Mouse (Mus musculus): ENCODE measurements around the gene Ppox. TPM values are rescaled to one million over a fixed set of nuclear protein-coding genes. Genes with fewer than 3 reads are reported as not detected.
"Not testable (repeated sequence)": the region's sequence is repeated elsewhere in the genome, so short reads cannot be mapped to it uniquely, and the experiment has no call there.

Gene Ppox
- total and polyA plus RNA-seq, 2 experiments from 2014 or later: 23.3 to 30.6 TPM

DNA sequence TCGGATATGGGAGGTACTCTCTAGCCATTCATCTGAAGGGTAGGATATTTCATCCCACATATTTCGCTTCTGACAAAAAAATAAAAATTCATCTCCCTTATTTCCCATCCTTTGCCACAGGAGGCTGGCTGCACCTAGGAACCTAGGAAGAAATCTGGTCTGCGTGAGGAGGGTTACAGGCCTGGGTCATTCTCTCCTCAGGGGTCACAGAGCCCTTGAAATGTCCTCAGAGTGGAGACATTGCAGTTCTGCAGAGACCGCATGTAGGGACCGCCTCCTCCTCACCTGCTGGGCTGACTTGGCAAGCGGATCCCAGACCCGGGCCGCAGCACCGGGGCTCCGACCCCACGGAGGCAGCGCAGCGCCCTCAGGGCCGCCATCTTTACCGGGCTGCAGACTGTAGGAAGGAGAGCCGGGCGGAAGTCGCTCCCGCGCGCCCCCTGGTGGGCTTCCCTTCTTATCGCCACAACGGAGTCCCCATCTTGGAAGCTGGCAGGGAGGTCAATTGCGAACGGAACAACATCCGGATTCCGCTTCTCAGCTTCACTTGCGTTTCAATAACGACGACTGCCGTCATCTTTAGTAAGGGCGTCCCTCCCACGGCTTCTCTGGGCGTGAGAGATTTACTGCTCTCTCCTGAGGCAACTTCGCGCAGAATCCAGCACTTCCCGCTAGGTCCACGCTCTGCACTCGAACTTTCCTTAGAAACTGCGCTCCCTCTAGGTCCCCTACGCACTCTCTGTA, 34.1 kb downstream of the Ppox start:
- H3K4me2 ChIP-seq (ENCODE audit: low read depth): peak overlapping the region; percentile 64
- ATAC-seq: peak; percentile 96
- 2% methylated on average over 41 of the region's 41 CpGs for WGBS
- TF ChIP-seq CTCF (IDR thresholded peaks at IDR 0.05; ENCODE audit: low read depth): peak; percentile 95
- H3K9me3 ChIP-seq (ENCODE audit: low read length): no peaks in the 10 kb centered on the region
- DNase-seq: peak; percentile 99
- H3K9ac ChIP-seq: peak overlapping the region; percentile 92
- H3K4me3 ChIP-seq (ENCODE audit: low read depth, low read length): peak overlapping the region; percentile 75
- H3K36me3 ChIP-seq (ENCODE audit: insufficient read depth): 0 out of 2 replicates have a peak, but pooled peaks cover 9% of the 10 kb centered on the region
- H3K27me3 ChIP-seq (ENCODE audit: insufficient read depth, low read length): no peaks in the 10 kb centered on the region
- H3K4me1 ChIP-seq (ENCODE audit: insufficient read depth): peaks cover 10% of the 10 kb centered on the region; the same call in 1 of the 2 replicates
- H3K27ac ChIP-seq (ENCODE audit: low read depth, low read length): peak overlapping the region; percentile 75

DNA sequence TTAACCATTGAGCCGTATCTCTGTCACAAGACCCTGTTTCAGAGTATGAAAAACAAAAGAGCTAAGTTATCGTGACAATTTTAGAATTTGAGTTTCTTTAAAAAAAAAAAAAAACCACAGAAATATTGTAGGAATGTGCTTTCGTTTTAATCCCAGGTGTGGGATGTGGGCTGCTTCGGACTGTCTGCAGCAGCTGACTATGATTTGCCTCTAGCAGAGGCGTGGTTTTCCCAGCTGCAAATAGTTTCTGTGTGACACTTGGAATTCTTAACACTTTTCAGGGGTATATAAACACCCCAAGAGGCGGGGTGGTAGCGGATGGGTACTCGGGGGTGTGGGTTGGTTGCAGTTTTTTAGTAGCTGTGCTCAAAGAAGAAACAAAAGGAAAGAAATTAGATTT, 35.6 kb downstream of the Ppox start:
- no peak overlapping the region for H3K4me2 ChIP-seq (ENCODE audit: low read depth)
- no peak overlapping the region for H3K9ac ChIP-seq
- H3K9me3 ChIP-seq (ENCODE audit: low read length): no peaks in the 10 kb centered on the region
- no peak for TF ChIP-seq CTCF (IDR thresholded peaks at IDR 0.05; ENCODE audit: low read depth)
- no peak for DNase-seq
- 0 out of 2 replicates have a peak, but pooled peaks cover 2% of the 10 kb centered on the region for H3K4me1 ChIP-seq (ENCODE audit: insufficient read depth)
- WGBS: 94% methylated on average over 8 of the region's 8 CpGs
- ATAC-seq: no peak
- H3K36me3 ChIP-seq (ENCODE audit: insufficient read depth): peaks cover 23% of the 10 kb centered on the region
- H3K4me3 ChIP-seq (ENCODE audit: low read depth, low read length): no peak overlapping the region
- H3K27me3 ChIP-seq (ENCODE audit: insufficient read depth, low read length): no peaks in the 10 kb centered on the region
- H3K27ac ChIP-seq (ENCODE audit: low read depth, low read length): no peak overlapping the region

DNA sequence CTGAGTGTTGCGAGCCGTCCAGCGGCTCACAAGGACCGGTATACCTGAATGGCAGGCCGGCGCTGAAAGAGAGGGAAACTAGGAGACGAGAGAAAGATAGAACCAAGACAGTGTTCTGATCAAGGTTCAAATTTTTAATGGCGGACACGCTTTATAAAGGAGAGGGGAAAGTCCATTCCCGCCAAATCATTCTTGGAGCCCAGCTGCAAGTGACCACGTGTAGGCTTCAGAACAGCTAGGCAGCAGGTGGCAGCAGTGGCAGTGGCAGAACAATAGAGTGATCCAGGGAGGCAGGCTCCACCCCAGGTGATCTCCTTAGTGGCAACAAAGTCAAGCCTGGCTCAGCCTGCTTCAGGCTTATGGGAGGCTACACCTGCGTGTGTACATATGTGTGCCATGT, 39.0 kb downstream of the Ppox start:
- H3K4me2 ChIP-seq (ENCODE audit: low read depth); H3K9ac ChIP-seq; DNase-seq; ATAC-seq; H3K9me3 ChIP-seq (ENCODE audit: low read length); H3K4me1 ChIP-seq (ENCODE audit: insufficient read depth); H3K27ac ChIP-seq (ENCODE audit: low read depth, low read length); H3K4me3 ChIP-seq (ENCODE audit: low read depth, low read length); H3K27me3 ChIP-seq (ENCODE audit: insufficient read depth, low read length): not testable (repeated sequence)
- peaks cover 55% of the 10 kb centered on the region for H3K36me3 ChIP-seq (ENCODE audit: insufficient read depth)
- WGBS: 81% methylated on average over 12 of the region's 12 CpGs

DNA sequence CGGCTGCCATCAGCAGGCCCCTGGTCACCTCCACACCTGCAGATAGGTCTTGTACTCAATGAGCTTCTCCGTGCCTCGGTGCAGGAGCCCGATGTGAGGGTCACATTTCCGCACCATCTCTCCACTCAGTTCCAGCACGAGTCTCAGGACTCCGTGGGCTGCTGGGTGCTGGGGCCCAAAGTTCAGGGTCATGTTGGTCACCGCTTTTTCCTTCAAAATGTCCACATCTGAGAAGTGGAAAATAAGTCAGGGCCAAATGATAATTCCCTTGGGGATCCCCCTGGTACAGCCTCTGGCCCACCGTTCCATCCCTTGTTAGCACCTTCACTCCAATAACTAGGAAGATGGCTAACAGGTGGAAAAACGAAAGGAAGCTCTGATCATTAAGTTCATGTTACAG, 40.1 kb downstream of the Ppox start:
- TF ChIP-seq CTCF (IDR thresholded peaks at IDR 0.05; ENCODE audit: low read depth): no peak
- no peaks in the 10 kb centered on the region for H3K9me3 ChIP-seq (ENCODE audit: low read length)
- no peak overlapping the region for H3K4me2 ChIP-seq (ENCODE audit: low read depth)
- no peaks in the 10 kb centered on the region for H3K27me3 ChIP-seq (ENCODE audit: insufficient read depth, low read length)
- no peak overlapping the region for H3K27ac ChIP-seq (ENCODE audit: low read depth, low read length)
- H3K36me3 ChIP-seq (ENCODE audit: insufficient read depth): peaks cover 63% of the 10 kb centered on the region
- H3K9ac ChIP-seq: no peak overlapping the region
- ATAC-seq (no peak), DNase-seq (no peak)
- no peak overlapping the region for H3K4me3 ChIP-seq (ENCODE audit: low read depth, low read length)
- 95% methylated on average over 10 of the region's 10 CpGs for WGBS
- H3K4me1 ChIP-seq (ENCODE audit: insufficient read depth): no peaks in the 10 kb centered on the region

DNA sequence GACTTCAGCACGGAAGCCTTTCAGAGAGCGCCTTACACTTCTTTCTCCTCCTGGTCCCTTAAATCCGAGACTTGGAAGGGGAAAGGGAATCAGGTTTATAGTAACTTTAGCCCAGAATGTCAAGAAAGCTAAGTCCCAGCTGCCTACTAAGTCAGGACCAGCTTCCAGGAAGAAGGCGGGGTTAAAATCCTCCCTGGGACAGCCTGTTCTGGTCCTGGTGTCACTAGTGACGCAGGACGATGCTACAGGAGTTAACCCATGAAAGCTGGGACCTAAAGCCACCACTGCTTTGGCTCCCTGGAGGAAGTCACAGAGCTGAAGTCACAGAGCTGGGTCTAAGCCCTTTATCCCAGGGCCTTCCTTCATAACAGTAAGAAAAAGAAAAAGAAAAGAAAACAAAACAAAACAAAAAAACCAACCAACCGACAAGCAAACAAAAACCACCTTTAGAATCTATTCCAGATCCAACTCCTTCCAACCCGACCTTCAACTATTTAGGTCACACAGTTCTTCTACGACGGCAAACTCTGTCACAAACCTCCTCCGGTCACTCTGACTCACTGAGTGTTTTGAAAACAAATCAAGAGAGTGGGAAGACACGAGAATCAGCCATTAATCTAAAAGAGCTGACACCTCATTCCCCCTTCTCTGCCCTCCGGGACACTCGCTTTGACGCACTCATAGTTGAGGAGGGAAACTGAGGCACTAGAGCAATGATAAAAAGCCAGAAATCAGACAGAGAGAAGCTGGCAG, 40.8 kb downstream of the Ppox start:
- DNase-seq (no peak), ATAC-seq (no peak)
- Histone ChIP-seq H3K36me3 (ENCODE audit: insufficient read depth) (peaks cover 70% of the 10 kb centered on the region), H3K4me1 (ENCODE audit: insufficient read depth) (no peaks in the 10 kb centered on the region), H3K4me2 (ENCODE audit: low read depth) (no peak overlapping the region), H3K4me3 (ENCODE audit: low read depth, low read length) (no peak overlapping the region), H3K9ac (no peak overlapping the region), H3K27ac (ENCODE audit: low read depth, low read length) (no peak overlapping the region), H3K27me3 (ENCODE audit: insufficient read depth, low read length) (no peaks in the 10 kb centered on the region), H3K9me3 (ENCODE audit: low read length) (no peaks in the 10 kb centered on the region)
- WGBS: 83% methylated on average over 15 of the region's 15 CpGs
- TF ChIP-seq CTCF (IDR thresholded peaks at IDR 0.05; ENCODE audit: low read depth): no peak

DNA sequence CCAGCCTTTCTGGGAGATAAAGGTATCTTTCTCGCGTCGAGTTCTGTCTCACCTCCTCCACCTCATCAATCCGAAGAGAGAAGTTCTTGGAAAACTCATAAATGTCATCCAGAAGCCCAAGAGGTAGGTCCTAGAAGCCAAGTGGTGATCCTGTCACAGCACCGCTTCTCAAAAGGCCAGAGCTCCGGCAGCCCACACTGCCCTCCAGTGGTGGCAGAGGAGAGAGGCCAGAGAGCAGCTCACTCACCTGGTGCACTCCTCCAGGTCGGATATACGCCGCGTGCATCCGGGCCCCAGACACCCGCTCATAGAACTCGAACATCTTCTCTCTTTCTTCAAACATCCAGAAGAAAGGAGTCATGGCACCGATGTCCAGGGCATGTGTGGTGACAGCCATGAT, 42.5 kb downstream of the Ppox start:
- 74% methylated on average over 14 of the region's 14 CpGs for WGBS
- H3K9ac ChIP-seq: no peak overlapping the region
- H3K27me3 ChIP-seq (ENCODE audit: insufficient read depth, low read length): no peaks in the 10 kb centered on the region
- no peak overlapping the region for H3K27ac ChIP-seq (ENCODE audit: low read depth, low read length)
- H3K36me3 ChIP-seq (ENCODE audit: insufficient read depth): peaks cover 87% of the 10 kb centered on the region
- no peaks in the 10 kb centered on the region for H3K9me3 ChIP-seq (ENCODE audit: low read length)
- DNase-seq (peak; percentile 52), ATAC-seq (no peak)
- H3K4me2 ChIP-seq (ENCODE audit: low read depth): no peak overlapping the region
- H3K4me3 ChIP-seq (ENCODE audit: low read depth, low read length): no peak overlapping the region
- TF ChIP-seq CTCF (IDR thresholded peaks at IDR 0.05; ENCODE audit: low read depth): peak; percentile 76
- no peaks in the 10 kb centered on the region for H3K4me1 ChIP-seq (ENCODE audit: insufficient read depth)

DNA sequence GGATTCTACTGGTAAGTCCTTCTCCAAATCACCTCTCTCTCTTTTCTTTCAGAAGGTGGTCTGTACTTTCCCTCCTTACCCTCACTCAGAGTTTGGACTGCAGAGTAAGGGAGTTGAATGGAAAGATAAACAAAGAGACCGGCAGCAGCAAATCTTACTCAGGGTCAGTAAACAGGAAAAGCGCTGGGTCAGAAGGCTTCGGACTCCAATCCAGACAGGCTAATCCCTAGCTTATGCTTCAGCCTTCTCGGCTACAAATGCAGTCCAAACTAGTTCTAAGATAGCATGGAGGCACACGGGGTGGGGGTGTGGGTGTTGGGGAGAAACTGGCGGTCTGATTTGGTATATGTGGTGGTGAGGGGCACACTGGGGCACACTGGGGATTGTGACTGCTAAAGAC, 43.5 kb downstream of the Ppox start:
- Histone ChIP-seq H3K9ac (no peak overlapping the region), H3K36me3 (ENCODE audit: insufficient read depth) (peaks cover 82% of the 10 kb centered on the region)

More for the DNA sequence above, 43.5 kb downstream of the Ppox start:
- TF ChIP-seq CTCF (IDR thresholded peaks at IDR 0.05; ENCODE audit: low read depth): no peak
- no peak overlapping the region for H3K4me3 ChIP-seq (ENCODE audit: low read depth, low read length)
- no peaks in the 10 kb centered on the region for H3K27me3 ChIP-seq (ENCODE audit: insufficient read depth, low read length)
- no peaks in the 10 kb centered on the region for H3K9me3 ChIP-seq (ENCODE audit: low read length)
- H3K4me1 ChIP-seq (ENCODE audit: insufficient read depth): no peaks in the 10 kb centered on the region
- DNase-seq: no peak
- no peak for ATAC-seq
- no peak overlapping the region for H3K4me2 ChIP-seq (ENCODE audit: low read depth)
- H3K27ac ChIP-seq (ENCODE audit: low read depth, low read length): no peak overlapping the region
- 90% methylated on average over 6 of the region's 6 CpGs for WGBS

Measured in forebrain, postnatal 0 days (tissue).